Mouse (Mus musculus): Measurements from ENCODE around the gene Wrnip1.

Wrnip1 gene

GRCm38 (mm10) chr13:32801693-32802221, at the start of gene Wrnip1:
Gene Wrnip1 (plus strand): TSS chr13:32802038.
- peak; percentile 99 for DNase-seq (ENCODE audit: low read depth, low spot score)

- DNase-seq (ENCODE audit: low read depth, low spot score), result no peak
Observed at GRCm38 (mm10) chr13:32752066-32752657, 49.7 kb upstream of the Wrnip1 start.

GRCm38 (mm10) chr13:32759036-32759435, 42.8 kb upstream of the Wrnip1 start:
- DNase-seq (ENCODE audit: low read depth, low spot score), result no peak

- DNase-seq (ENCODE audit: low read depth, low spot score), result no peak
Observed at GRCm38 (mm10) chr13:32760795-32761194, 41.0 kb upstream of the Wrnip1 start.

GRCm38 (mm10) chr13:32763141-32763540, 38.7 kb upstream of the Wrnip1 start:
- no peak for DNase-seq (ENCODE audit: low read depth, low spot score)

GRCm38 (mm10) chr13:32764448-32764847, 37.4 kb upstream of the Wrnip1 start:
- no peak for DNase-seq (ENCODE audit: low read depth, low spot score)

- peak; percentile 1 for DNase-seq (ENCODE audit: low read depth, low spot score)
Observed at GRCm38 (mm10) chr13:32768104-32768503, 33.7 kb upstream of the Wrnip1 start.

- DNase-seq (ENCODE audit: low read depth, low spot score), result no peak
Observed at GRCm38 (mm10) chr13:32769960-32770359, 31.9 kb upstream of the Wrnip1 start.

GRCm38 (mm10) chr13:32775889-32776288, 25.9 kb upstream of the Wrnip1 start:
- DNase-seq (ENCODE audit: low read depth, low spot score), result no peak

- DNase-seq (ENCODE audit: low read depth, low spot score), result no peak
Observed at GRCm38 (mm10) chr13:32776350-32776749, 25.5 kb upstream of the Wrnip1 start.

GRCm38 (mm10) chr13:32778861-32779260, 23.0 kb upstream of the Wrnip1 start:
- no peak for DNase-seq (ENCODE audit: low read depth, low spot score)

- no peak for DNase-seq (ENCODE audit: low read depth, low spot score)
Observed at GRCm38 (mm10) chr13:32783055-32783454, 18.8 kb upstream of the Wrnip1 start.

- DNase-seq (ENCODE audit: low read depth, low spot score), result no peak
Observed at GRCm38 (mm10) chr13:32783816-32784215, 18.0 kb upstream of the Wrnip1 start, which contains the start of gene Mylk4. Gene Mylk4 (minus strand): TSS chr13:32783954.

GRCm38 (mm10) chr13:32787584-32787983, 14.3 kb upstream of the Wrnip1 start:
- no peak for DNase-seq (ENCODE audit: low read depth, low spot score)

GRCm38 (mm10) chr13:32789781-32790180, 12.1 kb upstream of the Wrnip1 start:
- no peak for DNase-seq (ENCODE audit: low read depth, low spot score)

- DNase-seq (ENCODE audit: low read depth, low spot score), result no peak
Observed at GRCm38 (mm10) chr13:32794619-32795018, 7.2 kb upstream of the Wrnip1 start.

GRCm38 (mm10) chr13:32795166-32795565, 6.7 kb upstream of the Wrnip1 start:
- DNase-seq (ENCODE audit: low read depth, low spot score), result no peak

- DNase-seq (ENCODE audit: low read depth, low spot score), result no peak
Observed at GRCm38 (mm10) chr13:32797085-32797484, 4.8 kb upstream of the Wrnip1 start.

- no peak for DNase-seq (ENCODE audit: low read depth, low spot score)
Observed at GRCm38 (mm10) chr13:32799131-32799530, 2.7 kb upstream of the Wrnip1 start.

- DNase-seq (ENCODE audit: low read depth, low spot score), result no peak
Observed at GRCm38 (mm10) chr13:32800859-32801258, 979 bp upstream of the Wrnip1 start.

GRCm38 (mm10) chr13:32802259-32803081, 632 bp downstream of the Wrnip1 start, which contains the start of gene D930007J09Rik:
Gene D930007J09Rik (minus strand): TSS chr13:32802849.
- peak; percentile 47 for DNase-seq (ENCODE audit: low read depth, low spot score)

GRCm38 (mm10) chr13:32803701-32804345, 2.0 kb downstream of the Wrnip1 start:
- DNase-seq (ENCODE audit: low read depth, low spot score), result no peak

All from retina, postnatal 7 days (tissue).